Mouse (Mus musculus) liver, postnatal 0 days (tissue): ENCODE results near the gene AK157302.

Experiments
- CTCF ChIP-seq: sonication (generic); IDR thresholded peaks from 2 replicates; pipeline ENCODE4 v1.5.1; 2016; ENCODE audit warnings: antibody characterized with exemption, low read depth
- EP300 ChIP-seq: IDR thresholded peaks from 2 replicates; pipeline ENCODE4 v1.6.1; 2016; ENCODE audit warnings: antibody characterized with exemption, low read depth, mild to moderate bottlenecking

DNA sequence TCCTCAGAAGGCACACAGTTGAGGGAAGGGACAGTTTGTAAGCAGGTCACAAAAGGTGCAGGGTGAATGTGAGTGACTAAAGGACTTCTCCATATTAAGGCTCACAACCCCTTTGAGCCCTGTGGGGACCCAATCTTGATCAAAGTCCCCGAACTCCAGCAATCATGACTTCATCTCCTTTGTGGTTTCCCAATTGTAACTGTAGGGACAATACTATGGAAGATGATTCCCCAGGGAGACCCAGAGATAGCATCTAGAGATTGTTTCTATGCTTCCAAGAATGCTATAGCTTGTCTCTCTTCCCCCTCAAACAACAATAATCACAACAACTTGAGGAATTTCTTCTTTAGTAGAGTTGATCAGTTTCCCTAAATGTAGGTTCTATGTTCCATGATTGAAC lies 47.7 kb downstream of the AK157302 start, which contains the start of gene Olfr1366:
- TF ChIP-seq CTCF (no peak), EP300 (no peak)
